Mouse (Mus musculus): Measurements from ENCODE around the gene Fam81a.

- TF ChIP-seq CTCF (IDR thresholded peaks at IDR 0.05; ENCODE audit: low read depth, low read length) (no peak), POLR2A (IDR thresholded peaks at IDR 0.05; ENCODE audit: extremely low read depth, insufficient read depth, low read length) (no peak)
These were observed 454 bp downstream of the Fam81a start for GRCm38 (mm10) chr9:70141885-70142326.
